10 mouse cellular contexts compared by ENCODE assay signal in the genomic region with DNA sequence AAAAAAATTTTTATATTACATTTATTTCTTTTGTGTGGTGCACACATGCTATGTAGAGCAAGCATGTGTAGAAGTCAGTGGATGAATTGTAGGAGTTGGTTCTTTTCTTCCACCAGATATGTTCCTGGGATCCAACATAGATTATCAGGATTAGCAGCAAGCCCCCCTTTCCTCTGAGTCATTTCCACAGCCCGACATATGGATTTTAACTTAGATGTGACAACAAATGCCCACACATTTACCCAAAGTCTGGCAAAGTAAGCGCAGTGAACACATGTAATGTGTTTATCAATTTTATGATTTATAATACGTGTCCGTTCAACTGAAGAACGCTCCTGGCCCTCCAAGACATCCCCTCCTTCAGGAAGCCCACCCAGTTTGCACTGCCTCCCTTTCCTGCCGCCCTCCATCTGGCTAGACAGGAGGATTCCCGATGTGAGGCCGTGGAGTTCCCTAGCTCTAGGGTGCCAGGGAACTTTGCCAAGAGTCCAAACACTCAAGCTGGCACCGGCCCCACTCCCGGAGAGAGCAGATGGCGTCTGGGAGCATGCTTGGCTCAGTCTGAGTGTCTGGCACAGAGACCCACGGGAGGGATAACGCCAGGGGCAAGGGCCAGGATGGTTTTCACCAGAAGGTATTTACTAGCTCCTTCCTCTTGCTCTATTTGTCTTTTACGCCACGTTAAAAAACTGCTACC. TPM values are rescaled to one million over a fixed set of nuclear protein-coding genes. Genes with fewer than 3 reads are reported as not detected.
DNase-seq lines count a peak whose midpoint lies in the region; ATAC-seq and TF ChIP-seq lines count a peak whose summit lies in the region.
"Had no signal": no experiment of that assay in that cellular context is flagged by ENCODE, and none has a peak within 500 bp of the region (broad histone marks: within the 10 kb centered on the region; RNA-seq: fewer than 3 reads in every experiment).

No protein-coding gene starts in this region.

- peaks cover 5% of the 10 kb centered on the region for H3K4me1 ChIP-seq in lung, embryonic 14.5 days (ENCODE audit: insufficient read depth)

- H3K9ac ChIP-seq in lung, embryonic 14.5 days = no peak overlapping the region
- H3K9ac ChIP-seq: stomach, embryonic 15.5 days had no signal

- no peaks in the 10 kb centered on the region for H3K36me3 ChIP-seq in lung, embryonic 14.5 days (ENCODE audit: insufficient read depth)
- H3K36me3 ChIP-seq: stomach, embryonic 15.5 days had no signal

- 35% methylated on average over 15 of the region's 15 CpGs for WGBS in lung, embryonic 14.5 days

- DNase-seq in Muller cell, postnatal 12 days (ENCODE audit: inconsistent ontology term) = peak; percentile 99
- DNase-seq in brain, adult 2 months (ENCODE audit: low read depth, low spot score) = peak; percentile 97
- peak; percentile 84 to 87 for DNase-seq in frontal cortex, postnatal 25 days (ENCODE audit: low spot score in 2 of 2)
- DNase-seq in kidney, postnatal 10 days = peak; percentile 81
- peak; percentile 84 for DNase-seq in lung, embryonic 14.5 days
- DNase-seq in right cerebral cortex, postnatal 10 days (ENCODE audit: low spot score in 2 of 2) = peak; percentile 95 to 96
- DNase-seq in thymus, postnatal 0 days (ENCODE audit: low spot score) = no peak
- DNase-seq in spleen, adult 12 weeks (ENCODE audit: low spot score) = no peak

- no peak overlapping the region; the same call in 1 of the 2 replicates for H3K4me2 ChIP-seq in lung, embryonic 14.5 days
- H3K4me2 ChIP-seq: stomach, embryonic 15.5 days had no signal

- H3K27ac ChIP-seq in lung, embryonic 14.5 days (ENCODE audit: low read depth) = no peak overlapping the region
- H3K27ac ChIP-seq: kidney, postnatal 0 days; stomach, embryonic 15.5 days had no signal

- no peak for ATAC-seq in lung, embryonic 14.5 days (ENCODE audit: insufficient read depth)

- H3K27me3 ChIP-seq in lung, embryonic 14.5 days (ENCODE audit: insufficient read depth, low read length) = peaks cover 32% of the 10 kb centered on the region

- no peak for TF ChIP-seq CTCF in lung, embryonic 14.5 days (IDR thresholded peaks at IDR 0.05; ENCODE audit: low read depth)

- H3K9me3 ChIP-seq in lung, embryonic 14.5 days (ENCODE audit: low read depth, low read length) = no peaks in the 10 kb centered on the region
- H3K9me3 ChIP-seq: stomach, embryonic 15.5 days had no signal

- no peak overlapping the region for H3K4me3 ChIP-seq in lung, embryonic 14.5 days (ENCODE audit: low read depth, low read length)
- H3K4me3 ChIP-seq: stomach, embryonic 15.5 days had no signal

RNA-seq across cellular contexts. Expression of a gene that starts 1.3 kb away (rescaled TPM):
- polyA plus RNA-seq in lung, embryonic 14.5 days (2014; fragmentation: Nextera tagmentation; extraction: Ambion mirVana) = 1.6 and 2.8 TPM in 2 replicates
- 4.0 and 6.3 TPM in 2 replicates for polyA plus RNA-seq in thymus, postnatal 0 days (2015; fragmentation: Nextera tagmentation; extraction: Ambion mirVana)

RNA-seq across cellular contexts. Expression of a gene that starts 4.3 kb away (rescaled TPM):
- 25.1 and 27.6 TPM in 2 replicates for polyA plus RNA-seq in lung, embryonic 14.5 days (2014; fragmentation: Nextera tagmentation; extraction: Ambion mirVana)
- polyA plus RNA-seq in thymus, postnatal 0 days (2015; fragmentation: Nextera tagmentation; extraction: Ambion mirVana) = 67.9 and 68.3 TPM in 2 replicates

RNA-seq across cellular contexts. Expression of a gene that starts 10.6 kb away (rescaled TPM):
- polyA plus RNA-seq in lung, embryonic 14.5 days (2014; fragmentation: Nextera tagmentation; extraction: Ambion mirVana) = 4.0 and 4.1 TPM in 2 replicates
- 8.5 and 11.6 TPM in 2 replicates for polyA plus RNA-seq in thymus, postnatal 0 days (2015; fragmentation: Nextera tagmentation; extraction: Ambion mirVana)

RNA-seq across cellular contexts. Expression of a gene that starts 17.3 kb away (rescaled TPM):
- 72.3 and 79.7 TPM in 2 replicates for polyA plus RNA-seq in lung, embryonic 14.5 days (2014; fragmentation: Nextera tagmentation; extraction: Ambion mirVana)
- 146 and 147 TPM in 2 replicates for polyA plus RNA-seq in thymus, postnatal 0 days (2015; fragmentation: Nextera tagmentation; extraction: Ambion mirVana)

RNA-seq across cellular contexts. Expression of a gene that starts 17.5 kb away (rescaled TPM):
- polyA plus RNA-seq in lung, embryonic 14.5 days (2014; fragmentation: Nextera tagmentation; extraction: Ambion mirVana) = 40.2 and 42.1 TPM in 2 replicates
- 63.8 and 69.1 TPM in 2 replicates for polyA plus RNA-seq in thymus, postnatal 0 days (2015; fragmentation: Nextera tagmentation; extraction: Ambion mirVana)

Comparison
In these comparisons a context has a peak if more than half of its experiments do, and no peak if none do; other contexts are left out.
1. DNase-seq: peak in Muller cell, postnatal 12 days (single experiment), brain, adult 2 months (single experiment), frontal cortex, postnatal 25 days (2 of 2), kidney, postnatal 10 days (single experiment), lung, embryonic 14.5 days (single experiment) and right cerebral cortex, postnatal 10 days (2 of 2); none in thymus, postnatal 0 days (single experiment) and spleen, adult 12 weeks (single experiment).